Mouse (Mus musculus): ENCODE results near the gene Amz2. TPM values are rescaled to one million over a fixed set of nuclear protein-coding genes. Genes with fewer than 3 reads are reported as not detected.
A peak's percentile ranks its signal among the peaks of the same experiment; 100 is the strongest.

Amz2 gene
- 39.3 and 41.0 TPM in 2 replicates for total RNA-seq (2017)

DNA sequence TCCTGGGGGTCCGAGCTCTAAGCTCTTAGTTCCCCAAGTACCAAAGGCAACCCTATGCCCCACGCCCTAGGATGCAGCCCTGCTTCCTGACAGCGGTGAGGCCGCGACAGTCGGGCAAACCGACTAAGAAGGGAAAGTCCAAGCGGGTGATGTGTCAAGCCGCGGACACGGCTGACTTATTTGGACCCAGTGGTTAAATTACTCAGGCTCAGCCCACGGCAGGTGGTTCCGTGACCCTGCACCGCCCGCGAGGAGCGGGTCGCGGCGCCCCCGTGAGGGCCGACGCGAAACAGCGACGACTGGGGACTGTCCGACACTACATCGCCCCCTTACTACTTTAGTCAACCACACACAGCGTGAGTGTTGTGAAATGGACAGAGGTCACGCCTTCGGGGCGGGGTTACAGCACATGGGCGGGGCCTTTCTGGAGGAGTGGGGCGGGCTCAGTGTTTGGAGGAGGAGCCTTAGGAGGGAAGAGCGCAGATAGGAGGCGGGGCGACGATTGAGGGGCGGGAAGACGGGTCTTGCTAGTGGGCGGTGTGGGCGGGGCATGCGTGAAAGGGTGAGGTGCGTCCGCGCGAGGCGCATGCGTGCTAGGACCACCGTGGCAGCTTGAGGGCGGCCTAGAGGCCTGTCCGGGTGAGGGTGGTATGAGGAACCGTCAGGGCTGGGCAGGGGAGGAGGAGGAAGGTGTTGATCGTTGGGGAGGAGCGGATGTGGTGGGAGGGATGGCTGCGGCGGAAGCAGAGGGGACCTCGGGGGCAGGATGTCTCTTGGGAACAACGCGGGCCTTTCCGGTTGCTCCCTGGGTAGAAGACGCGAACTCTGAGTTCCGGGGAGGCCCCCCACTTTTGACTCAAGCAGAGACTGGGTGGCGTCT is at the start of gene Amz2:
Gene Amz2 (plus strand): TSS at position 555 of the 880 bp plus-strand sequence.
- ATAC-seq (ENCODE audit: extremely low read depth, insufficient number of reproducible peaks, low FRiP score, poor library complexity, severe bottlenecking): peak; percentile 80

DNA sequence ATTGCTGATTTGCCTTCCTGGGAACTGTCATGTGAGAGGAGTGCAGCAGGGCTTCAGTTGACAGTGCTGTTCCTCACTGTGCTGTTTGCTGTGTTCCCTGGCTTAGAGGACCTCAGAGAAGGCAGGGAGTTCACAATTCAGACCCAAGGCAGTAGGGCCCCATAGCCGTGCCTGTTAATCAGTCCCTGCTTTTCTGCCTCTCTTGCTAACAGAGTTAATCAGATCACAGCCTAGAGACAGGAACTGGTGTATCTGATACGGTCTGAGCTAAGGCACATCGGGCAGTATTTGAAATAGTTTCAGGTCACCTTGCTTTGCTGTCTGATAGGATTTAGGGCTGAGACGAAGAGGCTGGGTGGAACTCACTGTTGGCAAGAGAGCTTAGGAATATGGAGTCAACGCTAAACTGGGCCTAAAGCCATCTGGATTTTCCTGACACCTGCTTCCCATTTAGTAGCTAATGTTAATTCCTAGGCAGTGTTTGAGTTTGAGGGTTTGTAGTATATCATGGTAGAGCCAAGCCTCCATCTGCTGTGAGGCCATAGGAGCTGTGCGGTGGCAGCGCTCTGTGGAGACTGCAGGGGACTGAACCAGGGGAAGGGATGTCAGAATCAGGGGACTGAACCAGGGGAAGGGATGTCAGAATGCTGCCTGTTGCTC is 49.1 kb upstream of the Amz2 start:
- no peak for ATAC-seq (ENCODE audit: extremely low read depth, insufficient number of reproducible peaks, low FRiP score, poor library complexity, severe bottlenecking)

DNA sequence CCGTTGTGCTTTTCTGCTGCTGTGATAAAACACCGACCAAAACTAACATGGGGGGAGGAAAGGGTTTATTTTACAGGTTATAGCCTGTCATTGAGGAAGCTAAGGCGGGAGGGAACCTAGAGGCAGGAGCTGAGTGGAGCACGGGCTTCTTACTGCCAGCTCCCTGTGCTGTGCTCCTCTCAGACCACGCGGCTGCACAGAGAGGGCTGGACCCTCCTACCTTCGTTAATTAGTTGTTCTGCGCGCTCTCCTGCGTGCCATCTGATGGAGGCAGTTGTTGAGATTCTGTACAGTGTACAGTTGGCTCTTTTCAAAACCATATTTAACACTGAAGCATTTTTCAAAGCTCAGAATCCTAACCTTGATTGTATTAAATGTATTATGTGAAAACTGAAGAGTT is 48.3 kb upstream of the Amz2 start:
- ATAC-seq (ENCODE audit: extremely low read depth, insufficient number of reproducible peaks, low FRiP score, poor library complexity, severe bottlenecking): no peak

DNA sequence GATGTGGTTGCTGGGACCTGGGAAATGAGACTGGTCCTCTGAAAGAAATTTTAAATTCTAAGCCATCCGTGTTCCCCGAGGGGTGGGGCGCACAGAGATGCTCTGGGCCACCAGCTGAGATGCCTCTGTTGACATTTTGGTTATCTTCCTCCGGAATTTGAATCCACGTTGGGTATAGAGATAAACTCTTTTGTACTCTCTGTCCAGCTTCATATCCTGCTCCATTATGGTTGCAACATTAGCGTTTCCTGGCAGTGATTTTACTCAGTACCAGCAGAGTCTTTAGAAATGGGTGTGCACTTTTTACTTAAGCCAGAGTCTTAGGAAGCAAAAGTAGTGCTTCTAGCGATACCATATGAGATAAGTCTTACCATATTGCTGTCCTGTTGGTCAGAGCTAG is 47.7 kb upstream of the Amz2 start:
- no peak for ATAC-seq (ENCODE audit: extremely low read depth, insufficient number of reproducible peaks, low FRiP score, poor library complexity, severe bottlenecking)

DNA sequence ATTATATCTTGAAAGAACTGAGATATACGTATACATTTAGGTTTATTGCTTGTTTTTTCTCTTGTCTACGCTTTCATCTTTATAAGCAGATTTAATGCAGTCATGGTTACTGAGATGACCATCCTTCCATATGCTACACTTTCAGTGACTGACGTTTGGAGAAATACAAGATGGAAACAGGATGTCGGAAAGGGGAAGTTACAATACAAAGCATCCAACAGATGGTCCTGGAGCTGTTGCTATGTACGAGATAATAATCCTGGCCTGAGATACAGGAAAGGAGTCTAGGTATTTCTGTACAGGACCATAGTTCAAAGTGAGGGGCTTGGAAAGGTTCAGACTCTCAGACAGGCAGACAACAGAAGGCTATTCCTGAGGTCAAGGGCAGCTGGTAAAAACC is 45.1 kb upstream of the Amz2 start:
- ATAC-seq (ENCODE audit: extremely low read depth, insufficient number of reproducible peaks, low FRiP score, poor library complexity, severe bottlenecking): peak; percentile 53

DNA sequence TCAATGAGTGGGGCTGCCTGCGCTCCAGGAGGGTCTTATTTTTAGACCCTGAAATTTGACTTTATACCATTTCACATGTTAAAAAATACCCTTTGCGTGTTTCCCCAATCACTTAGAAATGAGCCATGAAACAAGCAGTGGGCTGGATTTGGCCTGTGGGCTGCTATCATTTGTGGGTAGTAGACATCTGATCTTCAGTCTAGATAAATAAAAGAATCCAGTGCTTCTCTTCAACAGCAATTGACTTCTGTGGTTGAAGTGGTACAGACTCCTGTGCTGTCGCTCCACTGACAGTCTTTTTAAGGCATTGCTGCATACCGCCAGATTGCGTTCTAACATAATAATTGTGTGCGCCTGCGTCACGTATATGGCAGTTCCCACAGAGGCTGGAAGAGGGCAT is 40.5 kb upstream of the Amz2 start:
- no peak for ATAC-seq (ENCODE audit: extremely low read depth, insufficient number of reproducible peaks, low FRiP score, poor library complexity, severe bottlenecking)

DNA sequence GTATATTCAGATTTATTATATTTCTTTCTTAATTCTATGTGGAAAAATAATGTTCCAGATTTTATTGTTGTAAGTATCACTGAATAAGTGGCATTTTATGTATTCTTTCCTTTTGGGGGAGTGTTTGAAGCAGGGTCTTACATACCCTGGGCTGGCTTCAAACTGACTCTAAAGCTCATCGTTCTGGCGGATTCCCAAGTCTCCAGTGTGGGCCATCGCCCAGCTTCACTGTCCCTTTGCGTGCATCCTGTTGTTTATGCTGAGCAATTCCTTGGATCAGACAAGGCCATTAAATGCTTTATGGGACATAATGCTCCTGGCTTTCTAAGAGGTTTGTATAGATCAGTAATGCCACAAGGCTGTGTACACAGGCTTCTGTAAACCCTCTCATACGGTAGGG is 36.7 kb upstream of the Amz2 start:
- ATAC-seq (ENCODE audit: extremely low read depth, insufficient number of reproducible peaks, low FRiP score, poor library complexity, severe bottlenecking): no peak

DNA sequence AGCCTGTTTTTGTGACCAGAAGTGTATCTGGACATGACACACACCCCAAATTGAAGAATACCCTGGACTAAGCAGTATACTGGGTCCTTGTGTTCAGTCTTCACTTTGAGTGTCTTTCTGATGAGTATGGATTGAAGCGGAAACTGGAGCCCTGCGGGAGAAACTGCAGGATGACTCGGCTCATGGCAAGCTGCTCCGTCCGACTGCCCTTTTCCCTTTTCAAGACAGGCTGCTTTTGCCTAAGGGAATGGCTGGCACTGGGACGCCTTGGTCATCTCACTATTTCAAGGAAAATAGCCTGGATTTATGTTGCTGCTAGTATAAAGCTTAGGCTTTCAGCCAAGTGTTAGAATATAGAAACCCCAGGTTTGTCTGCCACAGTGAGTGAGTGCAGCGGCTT is 34.5 kb upstream of the Amz2 start:
- no peak for ATAC-seq (ENCODE audit: extremely low read depth, insufficient number of reproducible peaks, low FRiP score, poor library complexity, severe bottlenecking)

DNA sequence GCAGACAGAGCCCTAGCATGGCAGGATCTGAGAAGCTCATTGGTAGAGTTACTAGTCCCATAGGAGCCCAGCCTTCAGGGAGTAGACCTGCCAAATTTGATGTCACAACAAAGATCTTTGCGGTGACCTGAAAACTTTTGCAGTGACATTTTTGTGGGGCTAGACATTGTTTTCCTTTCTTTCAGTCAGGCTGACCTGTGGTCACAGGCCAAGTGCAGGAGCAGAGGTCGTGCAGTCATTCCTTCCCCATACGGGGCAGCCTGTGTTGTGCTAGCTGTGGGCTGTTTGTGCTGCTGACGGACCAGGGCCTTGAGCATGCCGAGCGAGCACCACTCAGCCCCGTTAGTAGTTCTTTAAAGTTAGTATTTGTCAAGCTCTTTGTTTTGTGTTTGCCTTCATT is 34.0 kb upstream of the Amz2 start:
- no peak for ATAC-seq (ENCODE audit: extremely low read depth, insufficient number of reproducible peaks, low FRiP score, poor library complexity, severe bottlenecking)

DNA sequence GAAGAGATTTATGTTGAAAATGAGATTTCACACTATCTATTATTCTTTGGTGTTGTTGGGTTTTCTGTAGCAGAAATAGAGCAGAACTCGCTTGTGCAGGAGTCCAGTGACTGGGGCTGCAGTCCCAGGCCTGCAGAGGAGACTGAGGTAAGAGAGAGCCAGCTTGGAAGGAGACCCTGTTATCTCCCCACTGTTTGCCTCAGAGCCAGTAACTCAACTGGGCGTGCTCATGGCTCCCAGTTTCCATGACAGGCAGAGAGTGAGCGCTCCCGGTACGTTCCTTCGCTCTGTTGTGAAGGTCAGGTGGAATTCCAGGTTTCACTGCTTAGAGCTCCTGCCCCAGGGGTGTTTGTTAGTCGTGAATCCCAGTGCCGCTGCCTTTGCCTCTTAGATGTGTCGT is 33.1 kb upstream of the Amz2 start:
- ATAC-seq (ENCODE audit: extremely low read depth, insufficient number of reproducible peaks, low FRiP score, poor library complexity, severe bottlenecking): no peak

DNA sequence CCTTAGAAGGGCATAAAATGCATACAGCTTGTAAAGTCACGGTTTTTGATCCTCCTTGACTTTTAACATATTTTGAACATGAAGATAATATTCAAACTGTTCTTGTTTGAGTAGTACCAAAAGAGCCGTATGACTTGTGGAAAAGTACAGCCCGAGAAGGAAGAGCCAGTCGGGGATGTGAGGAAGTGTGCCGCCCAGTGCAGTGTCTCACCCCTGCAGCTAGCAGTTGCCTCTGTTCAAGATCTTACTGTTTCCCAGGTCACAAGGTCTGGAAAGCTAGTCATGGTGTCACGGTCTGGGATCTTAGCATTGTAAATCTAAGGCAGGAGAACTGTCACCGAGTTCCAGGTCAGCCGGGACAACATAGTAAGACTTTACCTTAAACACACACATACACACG is 31.0 kb upstream of the Amz2 start:
- ATAC-seq (ENCODE audit: extremely low read depth, insufficient number of reproducible peaks, low FRiP score, poor library complexity, severe bottlenecking): no peak

DNA sequence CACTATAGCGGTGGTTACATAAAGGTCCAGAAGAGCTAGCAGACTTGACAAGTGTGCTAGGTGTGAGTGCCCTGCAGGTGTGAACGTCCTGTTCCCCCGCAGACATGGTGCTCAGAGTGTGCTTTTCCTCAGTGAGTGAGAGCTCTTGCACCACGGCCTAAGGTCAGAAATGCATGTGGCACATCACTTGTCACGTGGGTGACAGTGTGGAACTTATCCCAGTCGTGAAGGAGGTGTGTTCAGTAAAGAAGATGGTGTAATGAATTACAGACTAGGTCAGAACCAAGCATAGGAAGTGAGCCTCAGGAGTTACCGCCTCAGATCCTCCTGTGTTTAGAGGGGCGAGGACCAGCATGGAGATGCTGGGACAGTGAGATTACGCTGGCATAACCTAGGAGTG is 30.5 kb upstream of the Amz2 start:
- ATAC-seq (ENCODE audit: extremely low read depth, insufficient number of reproducible peaks, low FRiP score, poor library complexity, severe bottlenecking): no peak

DNA sequence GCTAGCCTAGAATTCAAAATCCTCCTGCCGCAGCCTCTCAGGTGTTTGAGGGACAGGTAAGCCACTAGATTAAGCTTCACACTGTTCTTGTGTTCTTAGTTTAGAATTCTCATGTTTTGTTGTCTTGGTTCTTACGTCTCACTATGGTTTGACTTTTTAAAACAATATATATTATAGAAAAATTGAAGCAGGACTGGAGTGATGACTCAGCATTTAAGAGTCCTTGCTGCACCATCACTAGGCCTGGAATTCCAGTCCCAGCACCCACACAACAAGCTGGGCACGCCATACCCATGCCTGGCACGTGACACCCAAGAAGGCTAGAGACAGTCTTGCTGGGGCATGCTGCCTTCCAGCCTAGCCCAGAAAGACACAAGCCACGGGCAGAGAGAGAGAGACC is 19.3 kb upstream of the Amz2 start:
- no peak for ATAC-seq (ENCODE audit: extremely low read depth, insufficient number of reproducible peaks, low FRiP score, poor library complexity, severe bottlenecking)

DNA sequence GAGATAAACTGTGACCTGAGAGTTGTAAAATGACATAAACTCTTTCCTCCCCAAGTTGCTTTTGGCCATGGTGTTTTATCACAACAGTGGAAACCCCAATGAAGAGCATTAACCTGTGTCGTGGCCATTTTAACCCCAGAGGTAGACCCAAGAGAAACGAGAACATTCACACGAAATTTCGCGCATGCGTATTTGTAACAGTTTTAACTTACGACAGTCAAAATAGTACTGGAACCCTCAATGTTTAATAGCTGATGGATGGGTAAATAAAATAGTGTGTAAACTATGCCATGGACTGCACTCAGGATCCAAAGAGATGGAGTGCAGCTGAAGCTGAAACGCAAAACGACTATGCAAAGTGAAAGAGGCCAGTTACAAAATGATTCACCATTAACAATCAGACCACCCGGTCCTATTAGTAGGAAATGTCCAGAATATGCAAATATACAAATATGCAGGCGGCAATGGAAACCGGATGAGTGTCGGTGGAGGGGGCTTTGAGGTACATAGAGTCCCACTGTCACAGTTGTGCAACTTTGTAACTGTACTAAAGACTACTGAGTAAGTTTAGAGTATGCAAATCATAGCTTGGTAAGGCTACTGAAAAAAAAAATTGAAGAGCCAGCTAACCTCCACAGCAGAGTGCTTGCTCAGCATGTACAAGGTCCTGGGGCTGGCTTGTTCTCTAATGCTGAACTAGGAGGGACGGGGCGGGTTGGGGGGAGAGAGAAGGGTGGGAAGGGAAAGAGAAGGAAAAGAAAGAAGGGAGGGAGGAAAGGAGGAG is 15.4 kb upstream of the Amz2 start:
- ATAC-seq (ENCODE audit: extremely low read depth, insufficient number of reproducible peaks, low FRiP score, poor library complexity, severe bottlenecking): no peak

DNA sequence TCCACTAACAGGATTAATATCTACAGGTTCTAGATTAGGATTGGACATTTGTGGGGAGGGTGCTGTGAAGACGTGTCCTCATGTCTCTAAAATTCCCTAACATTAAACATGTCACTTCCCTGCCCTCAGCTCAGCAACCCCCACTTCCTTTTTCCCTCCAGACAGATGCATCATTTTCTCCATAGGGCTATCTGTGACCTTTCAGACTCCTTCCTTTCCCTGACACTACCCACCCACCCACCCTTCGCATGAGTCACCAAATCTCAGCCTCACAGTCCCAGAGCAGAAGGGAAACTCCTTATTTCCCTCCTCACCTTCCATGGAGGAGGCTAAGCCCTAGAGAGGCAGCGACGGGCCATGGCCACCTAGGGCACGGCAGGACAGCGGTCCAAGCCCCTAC is 12.1 kb upstream of the Amz2 start, which contains the start of gene 9930022D16Rik:
Gene 9930022D16Rik (plus strand): TSS at position 301 of the 400 bp plus-strand sequence.
- no peak for ATAC-seq (ENCODE audit: extremely low read depth, insufficient number of reproducible peaks, low FRiP score, poor library complexity, severe bottlenecking)

DNA sequence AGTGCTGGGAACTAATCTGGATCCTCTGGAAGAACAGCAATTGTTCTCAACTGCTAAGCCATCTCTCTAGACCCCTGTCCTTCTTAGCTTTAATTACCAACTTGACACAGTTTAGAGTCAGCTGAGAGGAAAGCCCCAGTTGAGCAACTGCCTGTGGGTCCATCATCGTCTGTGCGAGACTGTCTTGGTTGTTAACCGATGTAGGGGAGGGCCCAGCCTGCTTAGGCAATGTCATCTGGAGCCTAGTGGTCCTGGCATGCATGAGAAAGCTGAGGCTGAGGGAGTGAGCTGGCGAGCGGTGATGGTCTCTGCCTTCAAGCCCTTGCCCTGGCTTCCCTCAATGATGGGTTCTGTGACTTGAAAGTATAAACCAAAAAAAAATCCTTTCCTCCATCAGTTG is 10.9 kb upstream of the Amz2 start:
- no peak for ATAC-seq (ENCODE audit: extremely low read depth, insufficient number of reproducible peaks, low FRiP score, poor library complexity, severe bottlenecking)

DNA sequence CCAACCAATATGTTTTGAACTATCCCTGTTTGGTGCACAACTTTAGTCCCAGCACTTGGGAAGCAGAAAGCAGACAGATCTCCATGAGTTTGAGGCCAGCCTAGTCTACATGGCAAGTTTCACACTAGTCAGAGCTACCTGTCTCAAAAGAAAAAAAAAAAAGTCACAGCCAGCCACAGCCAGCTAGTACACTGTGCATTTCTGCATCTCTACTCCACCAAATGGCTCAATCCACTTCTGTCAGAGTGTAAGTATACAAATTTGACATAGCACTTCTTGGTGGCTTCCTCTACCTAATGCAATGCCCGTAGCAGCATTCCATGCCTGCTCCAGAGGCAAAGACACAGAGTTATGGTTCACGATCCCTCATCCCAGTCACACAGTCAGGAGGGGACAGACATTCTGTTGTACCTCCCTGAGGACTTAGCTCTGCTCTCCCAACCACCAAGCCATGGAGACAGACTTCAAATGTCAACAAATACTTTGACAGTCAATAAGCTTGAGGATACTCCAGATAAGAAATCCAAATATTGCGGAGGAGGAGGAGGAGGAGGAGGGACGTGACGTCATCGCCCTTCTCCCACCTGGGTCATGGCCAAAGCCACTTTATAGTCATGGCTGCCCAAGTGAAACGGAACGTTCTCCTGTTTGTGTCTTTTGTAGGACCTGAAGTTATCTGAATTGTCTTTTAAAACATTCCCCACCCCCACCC is 8.9 kb upstream of the Amz2 start:
- ATAC-seq (ENCODE audit: extremely low read depth, insufficient number of reproducible peaks, low FRiP score, poor library complexity, severe bottlenecking): no peak

DNA sequence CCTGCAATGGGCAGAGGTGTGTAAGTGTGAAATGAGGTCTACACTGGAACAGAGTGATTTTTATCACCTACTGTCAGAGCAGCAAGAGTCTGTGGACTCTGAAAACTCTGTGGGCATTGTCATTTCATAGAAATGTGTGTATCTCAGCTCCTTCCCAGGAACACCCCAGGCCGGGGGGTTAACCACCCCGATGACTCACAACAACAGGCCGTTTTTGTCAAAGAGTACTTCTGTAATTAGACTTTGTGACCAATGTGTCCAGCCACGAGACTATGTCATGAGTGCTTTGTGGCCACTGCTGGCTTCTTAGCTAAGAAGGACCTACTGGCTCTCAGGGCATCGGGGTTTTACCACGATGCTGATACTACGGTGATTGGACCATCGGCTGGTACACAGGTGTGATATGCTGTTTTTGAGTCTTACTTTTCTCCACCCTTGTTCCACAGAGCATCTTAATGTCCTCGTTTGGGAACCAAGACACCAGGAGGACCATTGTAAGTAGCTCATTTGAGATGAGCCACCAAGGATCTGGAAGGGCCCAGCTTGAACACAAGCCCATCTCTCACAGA is 8.2 kb upstream of the Amz2 start:
- no peak for ATAC-seq (ENCODE audit: extremely low read depth, insufficient number of reproducible peaks, low FRiP score, poor library complexity, severe bottlenecking)

DNA sequence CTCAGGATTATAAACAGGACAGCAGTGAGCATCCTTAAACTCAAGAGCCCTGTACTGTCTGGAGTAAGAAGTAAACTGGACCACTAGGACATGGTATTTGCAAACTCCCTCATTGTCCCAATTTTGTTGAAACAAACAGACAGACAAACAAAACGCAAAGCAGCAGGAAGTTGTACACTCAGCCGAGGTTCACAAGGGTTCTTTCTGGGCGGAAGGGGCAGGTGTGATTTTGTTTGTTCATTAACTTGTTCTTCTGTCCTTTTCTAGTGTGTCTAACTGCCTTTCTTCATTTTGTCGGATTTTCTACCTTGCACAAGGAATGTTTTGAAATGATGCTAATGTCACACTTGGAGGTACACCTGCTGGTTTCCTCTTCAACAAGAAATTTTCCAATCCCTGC is 6.3 kb upstream of the Amz2 start:
- ATAC-seq (ENCODE audit: extremely low read depth, insufficient number of reproducible peaks, low FRiP score, poor library complexity, severe bottlenecking): no peak

All from neutrophil, adult 5-6 weeks (primary cell).